Mouse (Mus musculus) megakaryocyte, embryonic 14.5 days (primary cell): ENCODE data around the gene Nup88.

ENCODE experiments used
- FLI1 ChIP-seq: IDR thresholded peaks from 2 replicates; pipeline ENCODE4 v1.6.1; 2012; ENCODE audit warnings: low read length, inconsistent platforms, mixed read lengths
- GATA1 ChIP-seq: IDR thresholded peaks from 3 replicates; pipeline ENCODE4 v1.6.1; 2012; ENCODE audit warnings: mixed read lengths, low read length, inconsistent platforms, borderline replicate concordance

DNA sequence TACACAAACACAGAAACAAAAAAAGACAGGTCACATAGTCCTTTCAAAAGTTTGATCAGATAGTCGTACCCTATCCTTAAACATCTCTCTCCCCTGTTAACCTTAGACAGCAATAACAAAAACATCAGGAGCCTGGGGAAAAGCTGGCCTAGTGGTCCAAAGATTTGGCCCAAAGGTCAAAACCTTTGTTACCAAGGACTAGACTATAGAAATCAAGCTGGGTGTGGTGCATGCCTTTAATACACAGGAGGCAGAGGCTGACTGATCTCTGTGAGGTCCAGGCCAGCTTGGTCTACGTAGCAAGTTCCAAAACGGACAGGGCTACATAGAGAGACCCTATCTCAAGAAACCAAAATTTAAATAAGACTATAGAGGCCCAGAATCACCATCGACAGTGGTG, 15.1 kb downstream of the Nup88 start:
- TF ChIP-seq GATA1 = no peak
- no peak for TF ChIP-seq FLI1
